Mouse (Mus musculus): ENCODE data around the gene Tab2. TPM values are rescaled to one million over a fixed set of nuclear protein-coding genes. Genes with fewer than 3 reads are reported as not detected.

Gene Tab2
- 20.7 and 20.9 TPM in 2 replicates for polyA plus RNA-seq (2014; fragmentation: Nextera tagmentation; extraction: Ambion mirVana)

- Histone ChIP-seq H3K4me1 (ENCODE audit: control insufficient read depth, insufficient read depth, low read length) (peaks cover 12% of the 10 kb centered on the region), H3K4me3 (replicated peaks; ENCODE audit: low read depth, low read length) (peak within 1 kb of the TSS; percentile 94), H3K4me2 (ENCODE audit: low read length) (peak within 1 kb of the TSS; percentile 85), H3K9ac (replicated peaks; ENCODE audit: low read length) (peak within 1 kb of the TSS; percentile 97), H3K27me3 (ENCODE audit: control insufficient read depth, insufficient read depth, low read length) (no peaks in the 10 kb centered on the region), H3K27ac (replicated peaks; ENCODE audit: low read depth, low read length) (peak within 1 kb of the TSS; percentile 99), H3K36me3 (ENCODE audit: control insufficient read depth, insufficient read depth, low read length) (no peaks in the 10 kb centered on the region), H3K9me3 (ENCODE audit: control insufficient read depth, low read length) (no peaks in the 10 kb centered on the region)
- DNase-seq (peak; percentile 97), ATAC-seq (ENCODE audit: low FRiP score, low TSS enrichment) (peak; percentile 97)
- under 1% methylated on average over 78 of the region's 97 CpGs for WGBS
Measured at GRCm38 (mm10) chr10:7956228-7957001, at the start of gene Tab2. Gene Tab2, minus strand, starts transcription at chr10:7956230.

- no peaks in the 10 kb centered on the region for H3K36me3 ChIP-seq (ENCODE audit: control insufficient read depth, insufficient read depth, low read length)
- H3K9ac ChIP-seq (replicated peaks; ENCODE audit: low read length) = no peak overlapping the region
- H3K27me3 ChIP-seq (ENCODE audit: control insufficient read depth, insufficient read depth, low read length) = no peaks in the 10 kb centered on the region
- no peak overlapping the region for H3K4me3 ChIP-seq (replicated peaks; ENCODE audit: low read depth, low read length)
- no peak for ATAC-seq (ENCODE audit: low FRiP score, low TSS enrichment)
- H3K9me3 ChIP-seq (ENCODE audit: control insufficient read depth, low read length) = no peaks in the 10 kb centered on the region
- no peak overlapping the region for H3K4me2 ChIP-seq (ENCODE audit: low read length)
- no peak for DNase-seq
- H3K4me1 ChIP-seq (ENCODE audit: control insufficient read depth, insufficient read depth, low read length) = no peaks in the 10 kb centered on the region
- 82% methylated on average over 10 of the region's 10 CpGs for WGBS
- H3K27ac ChIP-seq (replicated peaks; ENCODE audit: low read depth, low read length) = no peak overlapping the region
Measured at GRCm38 (mm10) chr10:7992258-7992919, 36.4 kb upstream of the Tab2 start.

GRCm38 (mm10) chr10:7991596-7991995 is 35.6 kb upstream of the Tab2 start:
- Histone ChIP-seq H3K9ac (replicated peaks; ENCODE audit: low read length) (no peak overlapping the region), H3K27me3 (ENCODE audit: control insufficient read depth, insufficient read depth, low read length) (no peaks in the 10 kb centered on the region), H3K4me1 (ENCODE audit: control insufficient read depth, insufficient read depth, low read length) (no peaks in the 10 kb centered on the region), H3K4me3 (replicated peaks; ENCODE audit: low read depth, low read length) (no peak overlapping the region), H3K4me2 (ENCODE audit: low read length) (no peak overlapping the region), H3K9me3 (ENCODE audit: control insufficient read depth, low read length) (no peaks in the 10 kb centered on the region), H3K27ac (replicated peaks; ENCODE audit: low read depth, low read length) (no peak overlapping the region), H3K36me3 (ENCODE audit: control insufficient read depth, insufficient read depth, low read length) (no peaks in the 10 kb centered on the region)
- DNase-seq (no peak), ATAC-seq (ENCODE audit: low FRiP score, low TSS enrichment) (no peak)
- 82% methylated on average over 5 of the region's 5 CpGs for WGBS

- Histone ChIP-seq H3K4me1 (ENCODE audit: control insufficient read depth, insufficient read depth, low read length) (no peaks in the 10 kb centered on the region), H3K4me3 (replicated peaks; ENCODE audit: low read depth, low read length) (no peak overlapping the region), H3K36me3 (ENCODE audit: control insufficient read depth, insufficient read depth, low read length) (no peaks in the 10 kb centered on the region), H3K27ac (replicated peaks; ENCODE audit: low read depth, low read length) (no peak overlapping the region), H3K27me3 (ENCODE audit: control insufficient read depth, insufficient read depth, low read length) (no peaks in the 10 kb centered on the region), H3K9ac (replicated peaks; ENCODE audit: low read length) (no peak overlapping the region), H3K4me2 (ENCODE audit: low read length) (no peak overlapping the region), H3K9me3 (ENCODE audit: control insufficient read depth, low read length) (no peaks in the 10 kb centered on the region)
- ATAC-seq (ENCODE audit: low FRiP score, low TSS enrichment) = no peak
- no peak for DNase-seq
- WGBS = 92% methylated on average over 8 of the region's 8 CpGs
Measured at GRCm38 (mm10) chr10:7987521-7987920, 31.5 kb upstream of the Tab2 start.

- ATAC-seq (ENCODE audit: low FRiP score, low TSS enrichment) (no peak), DNase-seq (no peak)
- WGBS = 98% methylated on average over 9 of the region's 9 CpGs
- Histone ChIP-seq H3K9me3 (ENCODE audit: control insufficient read depth, low read length) (no peaks in the 10 kb centered on the region), H3K4me3 (replicated peaks; ENCODE audit: low read depth, low read length) (no peak overlapping the region), H3K9ac (replicated peaks; ENCODE audit: low read length) (no peak overlapping the region), H3K36me3 (ENCODE audit: control insufficient read depth, insufficient read depth, low read length) (no peaks in the 10 kb centered on the region), H3K4me2 (ENCODE audit: low read length) (no peak overlapping the region), H3K4me1 (ENCODE audit: control insufficient read depth, insufficient read depth, low read length) (no peaks in the 10 kb centered on the region), H3K27me3 (ENCODE audit: control insufficient read depth, insufficient read depth, low read length) (no peaks in the 10 kb centered on the region), H3K27ac (replicated peaks; ENCODE audit: low read depth, low read length) (no peak overlapping the region)
Measured at GRCm38 (mm10) chr10:7976462-7976861, 20.4 kb upstream of the Tab2 start.

GRCm38 (mm10) chr10:7968747-7969280 is 12.8 kb upstream of the Tab2 start:
- Histone ChIP-seq H3K36me3 (ENCODE audit: control insufficient read depth, insufficient read depth, low read length) (no peaks in the 10 kb centered on the region), H3K4me2 (ENCODE audit: low read length) (no peak overlapping the region), H3K4me3 (replicated peaks; ENCODE audit: low read depth, low read length) (no peak overlapping the region), H3K27ac (replicated peaks; ENCODE audit: low read depth, low read length) (no peak overlapping the region), H3K27me3 (ENCODE audit: control insufficient read depth, insufficient read depth, low read length) (no peaks in the 10 kb centered on the region), H3K9ac (replicated peaks; ENCODE audit: low read length) (no peak overlapping the region), H3K9me3 (ENCODE audit: control insufficient read depth, low read length) (no peaks in the 10 kb centered on the region), H3K4me1 (ENCODE audit: control insufficient read depth, insufficient read depth, low read length) (no peaks in the 10 kb centered on the region)
- 96% methylated on average over 2 of the region's 2 CpGs for WGBS
- DNase-seq (no peak), ATAC-seq (ENCODE audit: low FRiP score, low TSS enrichment) (no peak)

GRCm38 (mm10) chr10:7967096-7967495 is 11.1 kb upstream of the Tab2 start:
- H3K4me1 ChIP-seq (ENCODE audit: control insufficient read depth, insufficient read depth, low read length) = no peaks in the 10 kb centered on the region
- no peak for ATAC-seq (ENCODE audit: low FRiP score, low TSS enrichment)
- no peaks in the 10 kb centered on the region for H3K9me3 ChIP-seq (ENCODE audit: control insufficient read depth, low read length)
- H3K4me3 ChIP-seq (replicated peaks; ENCODE audit: low read depth, low read length) = no peak overlapping the region
- DNase-seq = no peak
- H3K9ac ChIP-seq (replicated peaks; ENCODE audit: low read length) = no peak overlapping the region
- WGBS = 85% methylated on average over 3 of the region's 3 CpGs
- no peaks in the 10 kb centered on the region for H3K27me3 ChIP-seq (ENCODE audit: control insufficient read depth, insufficient read depth, low read length)
- no peak overlapping the region for H3K27ac ChIP-seq (replicated peaks; ENCODE audit: low read depth, low read length)
- no peaks in the 10 kb centered on the region for H3K36me3 ChIP-seq (ENCODE audit: control insufficient read depth, insufficient read depth, low read length)
- no peak overlapping the region for H3K4me2 ChIP-seq (ENCODE audit: low read length)

GRCm38 (mm10) chr10:7959073-7959472 is 3.0 kb upstream of the Tab2 start:
- Histone ChIP-seq H3K4me3 (replicated peaks; ENCODE audit: low read depth, low read length) (no peak overlapping the region), H3K9me3 (ENCODE audit: control insufficient read depth, low read length) (no peaks in the 10 kb centered on the region), H3K4me2 (ENCODE audit: low read length) (no peak overlapping the region), H3K36me3 (ENCODE audit: control insufficient read depth, insufficient read depth, low read length) (no peaks in the 10 kb centered on the region), H3K9ac (replicated peaks; ENCODE audit: low read length) (no peak overlapping the region), H3K4me1 (ENCODE audit: control insufficient read depth, insufficient read depth, low read length) (peaks cover 4% of the 10 kb centered on the region), H3K27ac (replicated peaks; ENCODE audit: low read depth, low read length) (no peak overlapping the region), H3K27me3 (ENCODE audit: control insufficient read depth, insufficient read depth, low read length) (no peaks in the 10 kb centered on the region)
- no peak for DNase-seq
- no peak for ATAC-seq (ENCODE audit: low FRiP score, low TSS enrichment)
- WGBS = 81% methylated on average over 6 of the region's 6 CpGs

All from midbrain, embryonic 14.5 days (tissue).